Mouse (Mus musculus): ENCODE data around the gene Cdc42bpa.

Gene Cdc42bpa

DNA sequence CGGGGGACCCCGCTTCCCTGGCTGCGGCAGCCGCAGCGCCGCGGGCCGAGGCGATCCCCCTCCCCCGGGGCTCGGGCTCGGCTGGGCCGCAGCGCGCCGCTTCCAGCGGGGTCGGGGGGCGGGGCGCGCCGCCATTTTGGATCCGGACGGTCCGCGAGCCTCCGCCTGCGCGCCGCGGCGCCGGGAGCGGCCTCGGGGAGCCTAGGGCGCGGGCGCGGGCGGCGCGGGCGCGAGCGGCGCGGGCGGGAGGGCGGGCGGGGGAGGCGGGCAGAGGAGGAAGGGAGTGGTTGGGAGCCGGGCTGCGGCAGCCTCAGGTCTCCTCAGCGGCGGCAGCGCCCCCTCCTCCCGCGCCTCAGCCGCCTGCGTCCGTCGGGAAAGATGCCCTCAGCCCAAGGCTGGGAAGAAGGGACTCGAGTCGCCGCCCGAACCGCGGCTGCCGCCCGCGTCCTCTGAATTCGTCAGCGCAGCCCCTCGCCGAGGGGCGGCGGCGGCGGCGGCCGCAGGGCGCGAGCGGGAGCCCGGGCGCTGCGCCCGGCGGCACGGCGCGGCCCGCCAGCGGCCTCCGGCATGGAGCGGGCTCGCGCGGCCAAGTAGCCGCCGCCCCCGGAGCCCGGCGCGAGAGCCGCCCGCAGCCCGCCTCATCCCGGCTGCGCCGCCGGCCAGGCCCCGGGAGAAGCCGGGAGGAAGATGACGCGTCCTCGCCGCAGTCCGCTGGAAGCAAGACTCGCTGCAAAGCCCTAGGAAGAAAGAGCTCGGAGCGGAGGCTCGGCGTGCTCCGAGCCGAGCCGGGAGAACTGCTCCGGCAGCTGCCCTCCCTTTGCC, at the start of gene Cdc42bpa:
Gene Cdc42bpa (plus strand): TSS at position 752 of the 822 bp plus-strand sequence.
- peak; percentile 76 to 84 for DNase-seq

- DNase-seq = no peak
Observed at GRCm38 (mm10) chr1:179913471-179913870, 46.8 kb upstream of the Cdc42bpa start.

- DNase-seq = no peak
Observed at GRCm38 (mm10) chr1:179917036-179917435, 43.2 kb upstream of the Cdc42bpa start.

DNA sequence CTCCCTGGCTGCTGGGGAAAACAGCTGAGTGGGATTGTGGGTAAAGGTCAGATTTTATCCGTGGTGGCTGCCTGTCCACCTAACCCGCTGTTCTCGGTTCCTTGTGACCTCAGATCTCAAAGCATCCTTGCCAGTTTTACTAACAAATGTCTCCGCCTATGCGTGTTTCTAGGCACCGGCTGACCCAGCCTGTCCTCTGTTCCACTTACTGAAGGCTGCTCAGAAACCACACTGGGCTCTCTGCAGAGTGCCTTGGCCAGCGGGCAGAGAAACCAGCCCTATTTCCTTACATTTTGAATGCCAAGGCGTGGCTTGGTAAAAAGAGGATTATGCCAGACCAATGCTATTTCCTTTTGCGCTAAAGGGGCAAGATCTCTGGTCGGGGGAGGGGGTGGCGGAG, 42.8 kb upstream of the Cdc42bpa start:
- peak; percentile 35 to 36 for DNase-seq

DNA sequence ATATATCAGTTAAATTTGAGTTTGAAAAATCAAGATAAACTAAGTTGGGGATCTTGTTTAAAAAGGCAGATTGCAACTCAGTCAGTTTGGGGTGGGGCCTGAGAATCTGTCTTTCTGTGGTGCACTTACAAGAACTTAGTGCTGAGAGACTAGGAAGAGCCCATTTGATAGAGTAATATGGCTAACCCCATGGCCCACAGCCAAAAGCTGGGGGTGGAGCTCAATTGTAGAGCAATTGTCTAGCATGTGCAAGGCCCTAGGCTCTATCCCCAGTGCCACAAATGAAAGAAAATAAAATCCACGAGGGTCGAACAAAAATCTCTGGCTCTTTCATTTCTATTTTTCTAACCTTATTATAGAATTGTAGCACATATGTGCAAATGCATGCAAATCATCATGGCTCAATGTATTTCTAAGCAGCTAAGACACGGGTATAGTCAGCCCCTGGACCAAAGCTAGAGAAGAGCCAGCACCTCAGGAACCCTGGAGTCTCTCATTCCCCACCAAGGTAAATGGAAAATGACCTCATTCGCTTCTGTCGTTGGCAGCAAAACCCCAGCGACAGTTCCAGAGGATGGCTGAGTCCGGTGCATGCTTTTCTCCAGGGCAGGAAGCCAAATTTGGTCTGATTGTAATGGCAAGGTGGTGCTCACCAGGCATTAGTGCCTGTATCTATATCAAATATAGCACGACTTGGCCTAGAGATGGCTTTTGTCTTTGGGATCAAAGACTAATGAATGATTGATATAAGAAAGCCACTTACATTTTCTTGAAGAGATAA, 40.4 kb upstream of the Cdc42bpa start:
- peak; percentile 80 to 82 for DNase-seq

GRCm38 (mm10) chr1:179923661-179924405, 36.4 kb upstream of the Cdc42bpa start:
- DNase-seq = no peak

DNA sequence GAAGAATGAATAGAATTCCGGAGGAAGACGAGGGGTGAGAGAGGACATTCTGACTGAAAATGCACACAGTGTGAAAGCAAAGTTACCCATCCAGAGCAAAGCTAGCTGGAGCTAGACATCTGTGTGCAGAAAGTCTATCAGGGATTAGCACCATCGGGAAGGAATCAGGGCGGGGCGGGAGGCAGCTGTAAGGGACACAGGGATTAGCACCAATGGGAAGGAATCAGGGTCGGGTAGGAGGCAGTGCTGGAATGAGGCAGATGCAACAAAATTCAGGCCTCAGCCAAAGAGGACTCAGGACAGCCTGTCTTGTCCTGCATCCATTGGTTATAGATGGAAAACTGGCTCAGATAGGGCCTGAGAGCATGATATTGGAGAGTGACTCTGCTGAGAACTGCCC, 34.0 kb upstream of the Cdc42bpa start:
- DNase-seq = no peak

- no peak for DNase-seq
Observed at GRCm38 (mm10) chr1:179927102-179927501, 33.2 kb upstream of the Cdc42bpa start.

DNA sequence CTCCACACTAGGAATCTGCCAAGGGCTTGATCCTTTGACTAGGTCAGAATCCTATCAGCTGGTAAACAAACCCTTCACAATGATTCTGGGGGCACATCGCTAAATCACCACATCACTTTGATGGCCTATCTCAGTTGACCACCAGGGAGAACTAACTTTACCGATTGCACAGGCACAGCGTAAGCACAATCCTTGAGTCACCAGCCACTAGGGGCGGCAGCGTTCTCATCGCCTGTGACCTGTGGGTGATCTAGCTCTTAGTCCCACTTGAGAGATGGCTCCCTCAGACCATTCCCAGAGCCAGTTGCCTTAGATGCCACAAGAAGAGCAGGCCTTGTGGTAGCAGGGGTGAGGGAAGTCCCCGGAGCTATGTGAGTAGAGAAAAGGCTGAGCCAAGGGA, 31.4 kb upstream of the Cdc42bpa start:
- DNase-seq = no peak

GRCm38 (mm10) chr1:179931247-179931646, 29.0 kb upstream of the Cdc42bpa start:
- no peak for DNase-seq

DNA sequence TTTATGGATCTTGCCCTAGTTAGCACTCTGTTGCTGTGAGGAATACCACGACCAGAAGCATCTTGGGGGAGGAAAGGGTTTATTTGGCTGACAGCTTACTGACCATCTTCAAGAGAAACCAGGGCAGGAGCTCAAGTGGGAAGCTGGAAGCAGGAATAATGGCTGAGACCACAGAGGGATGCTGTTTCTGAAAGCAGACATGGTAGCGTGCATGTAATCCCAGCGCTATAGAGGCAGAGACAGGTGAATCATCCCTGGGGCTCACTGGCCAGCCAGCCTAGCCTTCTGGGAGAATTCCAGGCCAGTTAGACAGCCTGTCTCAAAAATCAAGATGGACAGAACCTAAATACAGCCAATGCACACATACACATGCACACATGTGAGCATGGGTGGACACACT, 26.2 kb upstream of the Cdc42bpa start:
- DNase-seq = no peak

DNA sequence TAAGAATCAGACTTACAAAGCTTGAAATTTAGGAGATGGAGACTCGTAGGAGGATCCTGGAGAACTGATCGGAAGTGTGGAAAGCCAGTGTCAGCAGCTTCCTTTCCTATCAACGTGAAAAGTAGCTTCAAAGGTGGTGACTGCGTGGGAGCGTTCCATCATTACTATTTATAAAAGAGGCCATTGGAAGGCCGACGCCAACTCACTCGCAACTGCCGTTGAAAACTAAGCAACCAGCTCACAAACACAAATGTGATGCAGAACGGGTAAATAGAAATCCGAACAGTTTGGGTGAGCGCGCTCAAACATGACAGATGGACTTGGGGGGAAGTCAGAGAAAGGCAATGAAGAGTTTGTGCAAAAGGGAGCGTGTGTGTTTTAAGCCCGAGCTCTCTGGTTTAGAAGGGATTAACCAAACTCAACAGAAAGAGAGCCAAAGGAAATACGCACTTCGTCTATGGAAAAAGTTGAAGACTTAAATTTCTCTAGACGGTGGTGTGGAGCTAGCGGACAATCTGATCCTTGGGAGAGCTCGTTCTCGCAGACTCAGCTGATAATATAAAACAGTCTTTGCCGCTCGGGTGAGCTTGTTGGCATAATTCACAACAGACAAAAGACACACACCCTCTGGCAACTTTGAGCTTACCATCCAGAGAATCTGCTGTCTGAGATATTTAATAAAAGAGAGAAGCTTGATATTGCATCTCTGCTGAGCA, 20.0 kb upstream of the Cdc42bpa start:
- DNase-seq = no peak

- DNase-seq = no peak
Observed at GRCm38 (mm10) chr1:179940787-179941352, 19.4 kb upstream of the Cdc42bpa start.

DNA sequence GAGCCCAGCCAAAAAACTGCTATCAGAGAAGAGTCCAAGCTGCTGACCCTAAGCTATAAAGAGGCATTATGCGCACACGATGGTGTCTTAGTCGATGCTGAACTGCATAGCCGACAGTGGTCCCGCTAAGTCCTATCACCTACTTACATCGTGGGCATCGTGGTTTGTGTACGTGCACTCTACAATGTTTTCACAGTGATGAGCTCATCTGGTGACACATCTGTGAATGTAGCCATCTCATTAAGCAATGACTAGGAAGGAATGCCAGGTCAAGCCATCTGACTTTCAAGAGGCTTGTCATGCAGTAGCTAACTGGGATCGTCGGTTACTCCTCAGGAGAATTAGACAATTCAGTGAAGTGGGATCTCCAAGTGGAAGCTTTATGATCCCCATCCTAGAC, 15.3 kb upstream of the Cdc42bpa start:
- no peak for DNase-seq

DNA sequence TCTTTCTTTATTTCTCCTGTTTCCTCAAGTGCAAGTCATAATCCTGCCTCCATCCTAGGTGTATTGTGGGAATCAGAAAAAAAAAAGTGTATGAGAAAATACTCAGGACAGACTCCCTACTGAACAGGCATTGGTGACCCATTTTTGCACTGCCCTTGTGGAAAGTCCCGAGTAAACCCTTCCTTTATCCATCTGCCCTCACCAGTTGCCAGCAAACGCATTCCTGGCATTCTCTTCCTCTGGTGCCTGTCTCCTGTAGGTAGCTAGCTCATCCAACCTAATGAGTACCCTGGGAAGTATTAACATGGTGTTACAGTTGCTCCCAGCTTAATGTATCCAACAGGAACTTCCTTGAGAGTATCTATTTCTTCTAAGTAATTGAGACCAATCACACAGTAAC, 13.7 kb upstream of the Cdc42bpa start:
- DNase-seq = peak; percentile 37 to 46

GRCm38 (mm10) chr1:179947653-179948052, 12.6 kb upstream of the Cdc42bpa start:
- DNase-seq = no peak

GRCm38 (mm10) chr1:179951597-179951996, 8.7 kb upstream of the Cdc42bpa start:
- peak; percentile 35 to 45 for DNase-seq

- no peak for DNase-seq
Observed at GRCm38 (mm10) chr1:179953251-179953650, 7.0 kb upstream of the Cdc42bpa start.

- DNase-seq = no peak
Observed at GRCm38 (mm10) chr1:179957431-179957830, 2.8 kb upstream of the Cdc42bpa start.

GRCm38 (mm10) chr1:179958871-179959720, 1.2 kb upstream of the Cdc42bpa start:
- DNase-seq = peak; percentile 33 to 60

DNA sequence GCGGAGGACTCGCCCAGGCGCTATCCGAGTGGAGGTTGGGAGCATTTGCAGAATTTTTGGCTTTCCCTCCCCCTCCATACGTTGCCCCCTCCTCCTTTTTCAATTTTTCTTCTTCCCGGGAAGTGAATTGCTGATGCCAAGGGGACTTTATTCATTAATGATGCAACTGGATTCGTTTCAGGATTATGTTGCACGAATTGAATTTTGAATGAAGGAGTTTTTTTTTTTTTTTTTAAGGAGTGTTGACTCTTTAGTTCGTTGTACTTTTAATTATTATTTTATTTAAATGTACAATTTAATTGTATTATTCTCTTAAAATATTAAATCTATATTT, 238 bp downstream of the Cdc42bpa start:
- DNase-seq = no peak

All from cerebellum, postnatal 36 days (tissue).